Mouse (Mus musculus) liver, embryonic 14.5 days (tissue): ENCODE measurements around the gene St8sia4. TPM values are rescaled to one million over a fixed set of nuclear protein-coding genes. Genes with fewer than 3 reads are reported as not detected.

Source experiments
- ATAC-seq: fragments of 200-750 bp; cut with Nextera tagmentation; 2 replicates; pipeline ENCODE4 v1.8.0; 2017; ENCODE audit warnings: moderate number of reproducible peaks, mild to moderate bottlenecking, moderate library complexity; ENCODE audit not compliant: insufficient read depth
- DNase-seq, 3 experiments: peaks; one replicate each; pipeline ENCODE4 v3.0.0-alpha.2; 2012 to 2013; ENCODE audit warnings: low read depth in 3 of 3, low spot score in 3 of 3
- H3K27ac ChIP-seq: fragments of 300-500 bp; sonication (generic); 2 replicates; pipeline ENCODE4 v1.5.1; 2014; ENCODE audit warnings: moderate library complexity, mild to moderate bottlenecking, control low read depth, inconsistent platforms
- H3K27me3 ChIP-seq: fragments of 300-500 bp; sonication (generic); 2 replicates; pipeline ENCODE4 v1.6.1; 2014; ENCODE audit warnings: mild to moderate bottlenecking, low read length, moderate library complexity; ENCODE audit not compliant: control insufficient read depth, insufficient read depth
- H3K36me3 ChIP-seq: fragments of 300-500 bp; sonication (generic); replicated peaks from 2 replicates; pipeline ENCODE4 v1.6.1; 2014; ENCODE audit warnings: low read depth; ENCODE audit not compliant: control insufficient read depth, insufficient read depth
- H3K4me1 ChIP-seq, 2 experiments: fragments of 200-500 bp in 1 of 2; fragments of 300-500 bp in 1 of 2; sonication (generic) in 1 of 2; replicated peaks; 2 replicates each; pipeline ENCODE4 v1.6.1; 2012 to 2014; ENCODE audit warnings: antibody characterized with exemption in 1 of 2, inconsistent platforms in 1 of 2, low read length in 1 of 2; ENCODE audit not compliant: control insufficient read depth in 2 of 2, insufficient read depth in 2 of 2
- H3K4me2 ChIP-seq: fragments of 300-500 bp; sonication (generic); 2 replicates; pipeline ENCODE4 v1.6.1; 2014; ENCODE audit warnings: low read depth, mild to moderate bottlenecking, control low read depth, moderate library complexity
- H3K4me3 ChIP-seq, 2 experiments: fragments of 200-500 bp in 1 of 2; fragments of 300-500 bp in 1 of 2; sonication (generic) in 1 of 2; 2 replicates each; pipeline ENCODE4 v1.5.1; 2012 to 2014; ENCODE audit warnings: low read depth in 2 of 2, low read length in 2 of 2, mild to moderate bottlenecking in 2 of 2, control low read depth in 1 of 2, inconsistent platforms in 1 of 2, moderate library complexity in 1 of 2; ENCODE audit not compliant: insufficient read depth in 1 of 2
- H3K9ac ChIP-seq: fragments of 300-500 bp; sonication (generic); replicated peaks from 2 replicates; pipeline ENCODE4 v1.6.1; 2014; ENCODE audit warnings: mild to moderate bottlenecking, control low read depth, moderate library complexity
- H3K9me3 ChIP-seq: fragments of 300-500 bp; sonication (generic); 2 replicates; pipeline ENCODE4 v1.6.1; 2016; ENCODE audit warnings: low read length, mixed read lengths; ENCODE audit not compliant: control insufficient read depth
- CTCF ChIP-seq: IDR thresholded peaks from 2 replicates; pipeline ENCODE4 v1.5.1; 2016; ENCODE audit warnings: antibody characterized with exemption, low read depth, control low read depth
- EP300 ChIP-seq: IDR thresholded peaks from 2 replicates; pipeline ENCODE4 v1.6.1; 2016; ENCODE audit warnings: antibody characterized with exemption, low read depth
- WGBS: fragments of 180-500 bp; shearing (Covaris S2); extraction: QIAGEN DNeasy Blood & Tissue Kit; methylation state at CpG from one replicate; pipeline ENCODE4 v1.1.7; 2014; ENCODE audit not compliant: insufficient replicate concordance; 5-methylcytosine and 5-hydroxymethylcytosine counted together
- polyA plus RNA-seq, 2 experiments: library from polyadenylated mRNA; depleted of rRNA in 1 of 2; stranded (reverse) in 1 of 2; unstranded in 1 of 2; fragments of >200 nt; fragmentation: Nextera tagmentation in 1 of 2; extraction: Ambion mirVana in 1 of 2; gene quantifications; 2 replicates each; pipeline versions ENCODE4 v1.2.1 to v1.2.3; 2012 to 2014

Gene St8sia4
- polyA plus RNA-seq, 2 experiments = 0.70 to 1.9 TPM

DNA sequence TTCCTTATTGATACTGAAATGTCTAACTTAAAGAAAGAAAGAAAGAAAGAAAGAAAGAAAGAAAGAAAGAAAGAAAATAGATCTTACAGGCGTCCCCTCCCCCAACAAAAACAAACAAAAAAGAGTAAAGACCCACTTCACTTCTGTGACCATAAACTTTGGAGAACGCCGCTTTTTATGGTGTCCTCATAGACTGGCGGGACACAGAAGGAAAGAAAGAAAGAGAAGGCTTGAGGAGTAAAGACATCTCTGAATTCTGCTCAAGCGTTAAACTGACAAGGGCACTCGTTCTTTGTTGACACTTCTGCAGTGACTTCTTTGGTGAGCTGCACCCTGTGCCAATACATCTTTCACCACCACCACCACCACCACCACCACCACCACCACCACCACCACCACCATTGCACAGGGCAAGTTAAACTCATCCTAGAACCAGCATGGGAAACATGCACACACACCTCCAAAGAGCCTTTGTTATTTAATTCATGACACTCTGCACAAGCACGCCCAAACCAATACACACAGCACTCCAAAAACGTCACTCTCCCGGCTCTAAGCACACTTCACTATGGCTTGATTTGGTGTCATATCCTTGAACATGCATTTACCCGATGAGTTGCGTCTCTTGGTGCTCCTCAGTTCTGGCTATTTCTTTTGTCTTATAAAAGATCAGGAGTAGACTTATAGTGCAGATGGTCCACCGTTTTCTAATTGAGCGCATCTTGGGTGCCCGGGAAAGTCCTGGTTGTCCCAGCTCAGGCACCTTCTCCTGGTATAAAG, 640 bp downstream of the St8sia4 start:
- H3K36me3 ChIP-seq = no peaks in the 10 kb centered on the region
- no peak for DNase-seq

DNA sequence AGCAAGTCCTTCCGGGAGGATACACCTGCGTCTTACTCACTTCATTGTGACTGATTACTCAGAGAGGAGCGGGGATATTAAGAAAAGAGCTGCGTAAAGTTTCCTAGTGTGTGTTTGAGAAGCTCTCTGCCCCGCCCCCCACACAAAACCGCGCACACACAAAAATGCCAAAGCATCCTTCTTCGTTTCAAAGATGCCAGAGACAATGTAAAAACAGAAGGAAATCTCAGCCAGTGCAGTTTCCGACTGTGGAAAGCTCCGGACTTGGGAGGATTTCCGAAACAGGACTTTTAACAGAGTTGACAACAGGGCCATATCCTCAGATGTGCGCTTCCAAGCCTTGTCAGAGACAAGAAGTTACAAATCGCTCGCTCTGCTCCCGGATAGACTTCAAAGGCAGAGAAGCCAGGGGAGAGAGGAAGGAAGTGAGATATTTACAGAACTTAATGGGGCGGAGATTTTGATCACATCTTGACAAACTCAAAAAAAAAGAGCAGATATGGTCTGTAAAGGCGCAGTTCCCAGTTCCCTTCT, 1.4 kb downstream of the St8sia4 start:
- H3K27ac ChIP-seq = no peak overlapping the region

More for the DNA sequence above, 640 bp downstream of the St8sia4 start:
- no peak for TF ChIP-seq CTCF
- TF ChIP-seq EP300 = no peak
- Histone ChIP-seq H3K27me3 (no peaks in the 10 kb centered on the region; the same call in 1 of the 2 replicates), H3K9me3 (no peaks in the 10 kb centered on the region), H3K9ac (no peak overlapping the region), H3K4me2 (peak overlapping the region; percentile 65), H3K27ac (no peak overlapping the region), H3K4me1 (peaks cover 0 to 3% of the 10 kb centered on the region in 2 experiments; a peak in 1 of 4 replicates), H3K4me3 (peak overlapping the region; percentile 33)
- ATAC-seq = peak; percentile 5; the same call in 1 of the 2 replicates
- WGBS = under 1% methylated on average over 14 of the region's 14 CpGs

DNA sequence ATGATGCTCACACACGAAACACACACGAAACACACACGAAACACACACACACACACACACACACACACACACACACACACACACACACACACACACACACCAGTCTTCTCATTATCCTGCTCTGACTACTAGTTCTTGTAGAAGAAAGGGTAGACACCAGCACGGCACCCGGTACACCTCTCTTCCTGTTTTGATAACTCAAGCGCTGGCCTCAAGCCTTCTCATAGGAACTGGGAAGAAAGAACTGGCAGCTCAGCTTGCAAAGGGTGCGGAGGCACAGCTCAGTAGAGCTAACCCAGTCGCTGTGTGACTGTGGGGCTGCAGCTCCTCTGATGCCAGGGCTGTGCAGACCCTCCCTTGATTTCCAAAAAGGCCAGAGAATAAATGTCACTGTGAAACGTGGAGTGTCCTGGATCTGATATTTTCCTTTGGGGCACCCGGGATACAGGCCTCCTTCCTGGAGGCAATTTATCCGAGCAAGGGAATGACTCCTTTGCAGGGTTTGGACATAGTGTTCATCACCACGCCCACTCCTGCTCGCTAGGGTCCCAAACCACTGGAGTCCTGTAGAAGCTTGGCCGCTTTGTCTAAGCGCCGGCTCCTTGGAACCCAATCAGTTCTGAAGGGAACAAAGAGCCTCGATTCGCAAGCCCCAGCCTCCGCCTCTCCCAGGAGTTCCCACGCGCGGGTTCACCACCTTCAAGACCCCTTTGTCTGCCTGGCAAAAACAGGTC, 2.2 kb downstream of the St8sia4 start:
- H3K27me3 ChIP-seq = no peaks in the 10 kb centered on the region; the same call in 1 of the 2 replicates
- H3K36me3 ChIP-seq = no peaks in the 10 kb centered on the region
- WGBS = 15% methylated on average over 22 of the region's 22 CpGs
- no peak overlapping the region for H3K27ac ChIP-seq
- no peak for ATAC-seq
- H3K9ac ChIP-seq = no peak overlapping the region
- H3K9me3 ChIP-seq = no peaks in the 10 kb centered on the region
- TF ChIP-seq EP300 (no peak), CTCF (no peak)
- peaks cover 0 to 3% of the 10 kb centered on the region in 2 experiments; a peak in 1 of 4 replicates for H3K4me1 ChIP-seq
- peak overlapping the region; percentile 65 for H3K4me2 ChIP-seq
- DNase-seq = no peak
- H3K4me3 ChIP-seq = peak overlapping the region; percentile 0 to 30

More for the DNA sequence above, 1.4 kb downstream of the St8sia4 start:
- TF ChIP-seq EP300 (no peak), CTCF (no peak)
- H3K36me3 ChIP-seq = no peaks in the 10 kb centered on the region
- no peak for ATAC-seq
- H3K9me3 ChIP-seq = no peaks in the 10 kb centered on the region
- H3K4me2 ChIP-seq = peak overlapping the region; percentile 65
- no peak for DNase-seq
- peak overlapping the region; percentile 32 to 52 for H3K4me3 ChIP-seq
- no peak overlapping the region for H3K9ac ChIP-seq
- peaks cover 0 to 3% of the 10 kb centered on the region in 2 experiments; a peak in 1 of 4 replicates for H3K4me1 ChIP-seq
- H3K27me3 ChIP-seq = no peaks in the 10 kb centered on the region; the same call in 1 of the 2 replicates
- WGBS = 0% methylated on average over 17 of the region's 17 CpGs

DNA sequence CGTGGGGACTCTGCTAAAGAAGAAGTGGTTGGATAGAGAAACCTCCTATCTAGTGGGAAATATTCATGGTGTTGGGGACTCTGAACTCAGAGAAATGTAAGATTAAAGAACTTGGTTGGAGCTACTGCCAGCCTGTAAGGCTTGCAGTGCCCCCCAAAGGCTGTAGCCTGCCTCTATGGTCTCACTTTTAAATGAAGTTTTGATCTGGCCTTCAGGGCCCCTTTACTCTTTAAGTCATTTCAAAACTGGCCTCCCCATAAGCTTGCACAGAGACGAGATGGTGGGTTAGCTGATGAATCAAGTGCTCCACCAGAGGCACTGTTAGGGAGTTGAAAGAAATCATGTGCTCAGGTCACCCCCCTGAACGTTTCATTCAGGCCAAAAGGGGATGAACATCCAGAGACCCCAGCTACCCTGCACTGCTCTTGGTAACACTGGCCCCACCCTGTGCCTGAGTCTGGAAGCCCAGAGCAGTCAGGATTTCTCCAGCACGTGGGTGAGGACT, 3.0 kb downstream of the St8sia4 start:
- no peak overlapping the region for H3K27ac ChIP-seq
- no peaks in the 10 kb centered on the region for H3K36me3 ChIP-seq
- no peak overlapping the region for H3K9ac ChIP-seq
- peaks cover 0 to 3% of the 10 kb centered on the region in 2 experiments; a peak in 1 of 4 replicates for H3K4me1 ChIP-seq
- WGBS = 23% methylated on average over 4 of the region's 4 CpGs
- H3K4me3 ChIP-seq = no peak overlapping the region
- no peaks in the 10 kb centered on the region; the same call in 1 of the 2 replicates for H3K27me3 ChIP-seq
- DNase-seq (no peak), ATAC-seq (no peak)
- TF ChIP-seq CTCF = no peak
- no peak for TF ChIP-seq EP300
- H3K4me2 ChIP-seq = no peak overlapping the region; the same call in 1 of the 2 replicates
- no peaks in the 10 kb centered on the region for H3K9me3 ChIP-seq
